Mouse (Mus musculus) testis, adult 2 months (tissue): Measurements from ENCODE around the gene Ripor3.

Experiments
- CTCF ChIP-seq: fragments of 200-500 bp; IDR thresholded peaks from 2 replicates; pipeline ENCODE4 v1.5.1; 2012; ENCODE audit warnings: low read depth, mild to moderate bottlenecking, inconsistent platforms, low read length, moderate library complexity; ENCODE audit not compliant: control insufficient read depth, insufficient read depth, insufficient replicate concordance
- POLR2A ChIP-seq: fragments of 200-500 bp; IDR thresholded peaks from 2 replicates; pipeline ENCODE4 v1.6.1; 2012; ENCODE audit warnings: low read depth, mild to moderate bottlenecking, inconsistent platforms, low read length, moderate library complexity; ENCODE audit not compliant: control insufficient read depth

DNA sequence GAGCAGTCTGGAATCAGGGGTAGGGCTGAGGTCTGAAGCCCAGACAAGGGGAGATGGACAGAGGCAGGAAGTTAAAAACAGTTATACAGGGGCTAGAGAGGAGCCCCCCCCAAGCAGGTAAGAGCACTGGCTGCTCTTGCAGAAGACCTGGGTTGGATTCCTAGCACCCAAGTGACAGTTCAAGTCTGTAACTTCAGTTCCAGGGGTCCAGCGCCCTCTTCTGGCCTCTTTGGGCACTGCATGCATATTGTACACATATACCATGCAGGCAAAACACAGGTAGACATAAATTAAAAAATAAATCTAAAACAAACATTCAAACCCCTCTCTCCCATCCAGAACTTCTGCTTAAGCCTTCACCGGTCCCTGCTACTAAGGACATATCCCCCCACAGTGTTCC is 6.0 kb downstream of the Ripor3 start:
- peak; percentile 79; the same call in 1 of the 2 replicates for TF ChIP-seq CTCF
- no peak for TF ChIP-seq POLR2A
